Mouse (Mus musculus) c-Kit-negative CD71-positive TER-119-positive erythroid progenitor cells, embryonic 14.5 days (primary cell): ENCODE data around the gene Olfr955.

Experiments
- DNase-seq: peaks from one replicate; pipeline ENCODE4 v3.0.0-alpha.2; 2013; ENCODE audit warnings: low read depth, low spot score

Gene Olfr955

GRCm38 (mm10) chr9:39471844-39472243, at the start of gene Olfr955:
Olfr955 (minus strand) TSS chr9:39471944.
- DNase-seq = no peak

GRCm38 (mm10) chr9:39518595-39518994, 46.9 kb upstream of the Olfr955 start:
- DNase-seq = no peak

GRCm38 (mm10) chr9:39515531-39515930, 43.8 kb upstream of the Olfr955 start, which contains the start of gene Olfr957:
Olfr957 (minus strand) TSS chr9:39515809.
- no peak for DNase-seq

GRCm38 (mm10) chr9:39509412-39509811, 37.7 kb upstream of the Olfr955 start:
- no peak for DNase-seq

- DNase-seq = no peak
Observed at GRCm38 (mm10) chr9:39508998-39509397, 37.3 kb upstream of the Olfr955 start.

GRCm38 (mm10) chr9:39493895-39494294, 22.2 kb upstream of the Olfr955 start, which contains the start of gene Olfr44:
Olfr44 (minus strand) TSS chr9:39493995.
- no peak for DNase-seq

GRCm38 (mm10) chr9:39456401-39456800, 15.3 kb downstream of the Olfr955 start, which contains the start of gene Olfr954:
Olfr954 (plus strand) TSS chr9:39456701.
- no peak for DNase-seq

- no peak for DNase-seq
Observed at GRCm38 (mm10) chr9:39427048-39427447, 44.7 kb downstream of the Olfr955 start, which contains the start of gene Olfr952. Olfr952 (minus strand) TSS chr9:39427148.
